Mouse (Mus musculus) CH12.LX (cell line): Measurements from ENCODE around the gene Tmem8b.

Experiments used
- CTCF ChIP-seq, 2 experiments: IDR thresholded peaks in 1 of 2; conservative IDR thresholded peaks in 1 of 2; 2 replicates each; pipeline ENCODE4 v1.5.1; 2011 to 2012; ENCODE audit warnings: low read depth in 2 of 2, low read length in 2 of 2, improper control_type of control experiment in 1 of 2, inconsistent platforms in 1 of 2, mild to moderate bottlenecking in 1 of 2, moderate library complexity in 1 of 2
- EP300 ChIP-seq: IDR thresholded peaks from 2 replicates; pipeline ENCODE4 v1.6.1; 2011; ENCODE audit warnings: low read length, improper control_type of control experiment
- MAZ ChIP-seq: IDR thresholded peaks from 2 replicates; pipeline ENCODE4 v1.6.1; 2012; ENCODE audit warnings: low read depth, mild to moderate bottlenecking, inconsistent platforms, low read length, improper control_type of control experiment, moderate library complexity
- POLR2A ChIP-seq: IDR thresholded peaks from 2 replicates; pipeline ENCODE4 v1.6.1; 2011; ENCODE audit warnings: low read depth, mild to moderate bottlenecking, improper control_type of control experiment, low read length
- POLR2AphosphoS2 ChIP-seq: IDR thresholded peaks from 2 replicates; pipeline ENCODE4 v1.6.1; 2011; ENCODE audit warnings: low read depth, low read length, improper control_type of control experiment
- USF2 ChIP-seq: conservative IDR thresholded peaks from 2 replicates; pipeline ENCODE4 v1.6.1; 2011; ENCODE audit warnings: low read depth, low read length, improper control_type of control experiment
- ZC3H11A ChIP-seq: IDR thresholded peaks from 2 replicates; pipeline ENCODE4 v1.6.1; 2012; ENCODE audit warnings: low read depth, mild to moderate bottlenecking, inconsistent platforms, low read length, improper control_type of control experiment
- ZNF384 ChIP-seq: IDR thresholded peaks from 2 replicates; pipeline ENCODE4 v1.6.1; 2012; ENCODE audit warnings: low read depth, low read length, improper control_type of control experiment, inconsistent platforms

DNA sequence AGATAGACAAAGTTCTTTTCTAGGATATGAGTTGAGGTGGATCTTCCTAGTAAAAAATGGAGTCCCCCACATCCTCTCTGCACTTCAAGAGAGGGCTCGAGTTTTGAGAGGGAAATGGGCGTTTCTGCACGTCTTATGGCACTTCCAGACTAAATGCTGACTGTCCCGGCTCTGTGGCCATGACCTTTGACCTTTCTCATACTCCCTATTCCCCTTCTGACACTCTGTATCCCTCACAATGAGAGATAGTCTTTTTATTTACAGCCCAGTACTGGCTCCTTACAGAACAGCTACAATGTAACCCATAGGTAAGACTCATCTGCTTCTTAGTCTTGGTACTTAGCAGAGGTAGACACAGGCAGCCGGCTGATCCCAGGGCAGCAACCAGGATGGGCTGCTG lies 72.8 kb downstream of the Tmem8b start:
- no peak for TF ChIP-seq ZNF384
- no peak for TF ChIP-seq CTCF (conservative IDR thresholded peaks at IDR 0.05 in 1 of 2, IDR thresholded peaks at IDR 0.05 in 1 of 2; ENCODE audit: low read depth in 2 of 2, low read length in 2 of 2)
- TF ChIP-seq ZC3H11A = no peak
- no peak for TF ChIP-seq POLR2A
- TF ChIP-seq USF2 = no peak
- no peak for TF ChIP-seq EP300
- TF ChIP-seq MAZ = no peak
- TF ChIP-seq POLR2AphosphoS2 = no peak
